Mouse (Mus musculus) testis, adult 2 months (tissue): Measurements from ENCODE around the gene Dnajb11. TPM values are rescaled to one million over a fixed set of nuclear protein-coding genes. Genes with fewer than 3 reads are reported as not detected.

Experiments used
- H3K27ac ChIP-seq: fragments of 200-500 bp; 2 replicates; pipeline ENCODE4 v1.5.1; 2012; ENCODE audit warnings: low read depth, low read length; ENCODE audit not compliant: control insufficient read depth, insufficient read depth
- H3K27me3 ChIP-seq: fragments of 200-500 bp; 2 replicates; pipeline ENCODE4 v1.6.1; 2012; ENCODE audit warnings: mild to moderate bottlenecking, low read length, moderate library complexity; ENCODE audit not compliant: control insufficient read depth, insufficient read depth
- H3K36me3 ChIP-seq: fragments of 200-500 bp; 2 replicates; pipeline ENCODE4 v1.6.1; 2012; ENCODE audit warnings: mild to moderate bottlenecking, low read length; ENCODE audit not compliant: control insufficient read depth, insufficient read depth
- H3K4me1 ChIP-seq: fragments of 200-500 bp; 2 replicates; pipeline ENCODE4 v1.6.1; 2012; ENCODE audit warnings: low read length; ENCODE audit not compliant: control insufficient read depth, insufficient read depth
- H3K4me3 ChIP-seq: fragments of 200-500 bp; 2 replicates; pipeline ENCODE4 v1.5.1; 2012; ENCODE audit warnings: low read depth, mild to moderate bottlenecking, low read length, moderate library complexity, mixed read lengths; ENCODE audit not compliant: control insufficient read depth
- CTCF ChIP-seq: fragments of 200-500 bp; IDR thresholded peaks from 2 replicates; pipeline ENCODE4 v1.5.1; 2012; ENCODE audit warnings: low read depth, mild to moderate bottlenecking, inconsistent platforms, low read length, moderate library complexity; ENCODE audit not compliant: control insufficient read depth, insufficient read depth, insufficient replicate concordance
- POLR2A ChIP-seq: fragments of 200-500 bp; IDR thresholded peaks from 2 replicates; pipeline ENCODE4 v1.6.1; 2012; ENCODE audit warnings: low read depth, mild to moderate bottlenecking, inconsistent platforms, low read length, moderate library complexity; ENCODE audit not compliant: control insufficient read depth
- polyA plus RNA-seq: library from polyadenylated mRNA; depleted of rRNA; stranded (reverse); fragments of >200 nt; gene quantifications from 2 replicates; pipeline ENCODE4 v1.2.3, GENCODE M21; 2012; rRNA removed

Gene Dnajb11
- polyA plus RNA-seq: 27.8 and 32.9 TPM in 2 replicates

DNA sequence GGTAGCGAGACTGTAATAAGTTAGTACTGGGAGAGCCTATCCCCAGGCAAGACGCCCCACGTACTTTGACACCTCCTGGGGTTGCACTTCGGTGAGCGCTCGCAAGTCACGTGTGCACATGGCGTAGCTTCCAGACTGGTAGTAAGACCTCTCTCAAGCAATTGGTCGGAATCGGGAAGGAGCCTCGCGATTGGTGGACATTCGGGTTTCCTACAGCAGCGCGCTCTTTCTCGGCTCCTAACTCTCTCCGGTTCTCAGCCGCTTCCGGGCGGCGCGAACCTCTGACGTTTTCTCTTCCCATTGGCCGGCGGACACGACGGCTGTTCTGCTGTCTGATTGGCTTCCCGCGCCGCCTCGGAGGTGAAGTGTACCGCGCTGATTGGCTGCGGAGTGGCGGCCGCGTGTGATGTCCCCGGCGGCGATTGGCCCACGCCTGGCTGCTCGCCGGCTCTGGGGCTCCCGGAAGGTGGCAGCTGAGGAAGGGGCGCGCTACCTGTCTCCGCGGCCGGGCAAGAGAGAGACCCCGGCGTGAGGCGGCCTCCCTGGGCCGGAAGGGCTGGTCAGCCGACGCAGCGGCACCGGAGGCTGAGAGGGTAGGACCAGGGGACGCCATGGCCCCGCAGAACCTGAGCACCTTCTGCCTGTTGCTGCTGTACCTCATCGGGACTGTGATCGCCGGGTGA lies at the start of gene Dnajb11, which contains the start of gene Tbccd1:
Dnajb11 (plus strand) TSS at position 415 of the 683 bp plus-strand sequence.
Tbccd1 (minus strand) TSS at position 239 of the 683 bp plus-strand sequence.
- no peak for TF ChIP-seq CTCF
- TF ChIP-seq POLR2A: peak; percentile 38
- peak within 1 kb of the TSS; percentile 97 for H3K4me3 ChIP-seq

DNA sequence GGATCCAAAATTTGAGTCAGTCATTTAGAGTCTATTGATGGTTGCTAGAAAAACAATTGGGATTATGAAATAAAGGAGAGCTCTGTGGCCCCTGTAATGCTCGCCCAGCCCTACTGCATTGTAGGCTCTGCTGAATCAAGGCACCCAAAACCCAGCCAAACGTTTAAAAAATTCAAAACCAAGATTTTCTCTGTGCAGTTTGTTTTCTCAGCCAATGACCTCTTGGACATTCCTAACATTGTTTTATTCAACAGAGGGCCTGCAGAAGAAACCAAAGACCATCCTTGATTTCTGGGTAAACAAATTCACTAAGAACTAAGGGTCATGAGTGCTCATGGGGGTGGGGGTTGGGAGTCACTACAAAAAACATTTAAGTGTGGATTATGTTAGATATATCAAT lies 46.2 kb upstream of the Dnajb11 start, which contains the start of gene Crygs:
Crygs (minus strand) TSS at position 101 of the 400 bp plus-strand sequence.
- no peak within 1 kb of the TSS for H3K4me3 ChIP-seq
- H3K27ac ChIP-seq: no peak within 1 kb of the TSS
- no peaks in the 10 kb centered on the region for H3K27me3 ChIP-seq
- no peaks in the 10 kb centered on the region for H3K36me3 ChIP-seq
- H3K4me1 ChIP-seq: peaks cover 4% of the 10 kb centered on the region
- no peak for TF ChIP-seq POLR2A
- no peak for TF ChIP-seq CTCF

More for the DNA sequence above, at the start of gene Dnajb11, which contains the start of gene Tbccd1:
- peaks cover 6% of the 10 kb centered on the region for H3K4me1 ChIP-seq
- H3K27me3 ChIP-seq: no peaks in the 10 kb centered on the region
- peak within 1 kb of the TSS; percentile 84 for H3K27ac ChIP-seq
- H3K36me3 ChIP-seq: no peaks in the 10 kb centered on the region

- Histone ChIP-seq H3K36me3 (peaks cover 2% of the 10 kb centered on the region), H3K27me3 (no peaks in the 10 kb centered on the region), H3K4me3 (no peak overlapping the region), H3K27ac (no peak overlapping the region), H3K4me1 (no peaks in the 10 kb centered on the region)
- TF ChIP-seq CTCF: no peak
- TF ChIP-seq POLR2A: no peak
Observed at GRCm38 (mm10) chr16:22820731-22821130, 36.9 kb upstream of the Dnajb11 start.

- Histone ChIP-seq H3K27me3 (no peaks in the 10 kb centered on the region), H3K4me3 (no peak overlapping the region), H3K4me1 (no peaks in the 10 kb centered on the region), H3K27ac (no peak overlapping the region), H3K36me3 (peaks cover 2% of the 10 kb centered on the region)
- TF ChIP-seq CTCF (no peak), POLR2A (no peak)
Observed at GRCm38 (mm10) chr16:22832932-22833525, 24.6 kb upstream of the Dnajb11 start.

- no peak for TF ChIP-seq POLR2A
- TF ChIP-seq CTCF: no peak
- H3K27ac ChIP-seq: no peak overlapping the region
- no peaks in the 10 kb centered on the region for H3K4me1 ChIP-seq
- H3K4me3 ChIP-seq: no peak overlapping the region
- H3K27me3 ChIP-seq: no peaks in the 10 kb centered on the region
- peaks cover 2% of the 10 kb centered on the region for H3K36me3 ChIP-seq
Observed at GRCm38 (mm10) chr16:22839146-22839857, 18.3 kb upstream of the Dnajb11 start.

GRCm38 (mm10) chr16:22842871-22843270 lies 14.8 kb upstream of the Dnajb11 start:
- Histone ChIP-seq H3K36me3 (no peaks in the 10 kb centered on the region), H3K27ac (no peak overlapping the region), H3K27me3 (no peaks in the 10 kb centered on the region), H3K4me1 (peaks cover 3% of the 10 kb centered on the region; the same call in 1 of the 2 replicates), H3K4me3 (no peak overlapping the region)
- TF ChIP-seq CTCF (no peak), POLR2A (no peak)

DNA sequence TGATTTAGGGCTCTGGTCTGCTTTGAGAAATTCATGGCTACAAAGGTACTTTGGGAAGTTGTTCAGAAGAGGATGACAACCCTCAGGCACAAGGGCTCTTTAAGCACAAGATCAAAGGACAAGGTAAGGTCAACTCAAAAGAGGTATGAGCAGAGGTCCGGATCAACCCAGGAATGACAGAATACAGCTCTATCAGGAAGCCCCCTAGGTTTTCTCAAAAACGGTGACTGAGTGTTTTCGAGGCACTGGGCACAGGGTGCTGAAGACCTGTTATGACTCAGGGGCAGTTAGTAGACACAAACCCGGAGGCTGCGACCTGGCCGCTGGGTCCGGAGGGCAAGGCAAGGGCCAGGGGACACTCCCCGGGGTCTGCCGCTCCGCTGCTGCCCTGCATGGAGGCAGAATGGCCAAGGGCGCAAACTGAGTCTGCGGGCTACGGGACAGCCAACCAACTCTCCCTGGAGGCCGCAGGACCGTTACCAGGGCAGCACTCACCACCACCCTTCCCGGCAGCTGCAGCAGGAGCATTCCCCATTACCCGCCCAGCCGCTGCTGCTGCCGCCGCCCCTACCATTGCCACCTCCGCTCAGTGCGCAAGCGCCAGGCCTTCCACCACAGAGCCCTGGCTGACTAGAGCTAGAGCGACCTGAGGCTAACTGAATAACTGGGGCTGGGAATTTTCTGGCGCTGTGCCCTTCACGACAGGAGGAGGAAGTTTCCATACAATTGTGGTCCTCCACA lies 13.4 kb upstream of the Dnajb11 start:
- H3K27me3 ChIP-seq: no peaks in the 10 kb centered on the region
- H3K27ac ChIP-seq: peak overlapping the region; percentile 83
- TF ChIP-seq CTCF (no peak), POLR2A (peak; percentile 86)
- H3K4me3 ChIP-seq: peak overlapping the region; percentile 94
- H3K36me3 ChIP-seq: no peaks in the 10 kb centered on the region
- H3K4me1 ChIP-seq: peaks cover 3% of the 10 kb centered on the region; the same call in 1 of the 2 replicates
